Mouse (Mus musculus): ENCODE data around the gene Retreg2.

The Retreg2 gene

DNA sequence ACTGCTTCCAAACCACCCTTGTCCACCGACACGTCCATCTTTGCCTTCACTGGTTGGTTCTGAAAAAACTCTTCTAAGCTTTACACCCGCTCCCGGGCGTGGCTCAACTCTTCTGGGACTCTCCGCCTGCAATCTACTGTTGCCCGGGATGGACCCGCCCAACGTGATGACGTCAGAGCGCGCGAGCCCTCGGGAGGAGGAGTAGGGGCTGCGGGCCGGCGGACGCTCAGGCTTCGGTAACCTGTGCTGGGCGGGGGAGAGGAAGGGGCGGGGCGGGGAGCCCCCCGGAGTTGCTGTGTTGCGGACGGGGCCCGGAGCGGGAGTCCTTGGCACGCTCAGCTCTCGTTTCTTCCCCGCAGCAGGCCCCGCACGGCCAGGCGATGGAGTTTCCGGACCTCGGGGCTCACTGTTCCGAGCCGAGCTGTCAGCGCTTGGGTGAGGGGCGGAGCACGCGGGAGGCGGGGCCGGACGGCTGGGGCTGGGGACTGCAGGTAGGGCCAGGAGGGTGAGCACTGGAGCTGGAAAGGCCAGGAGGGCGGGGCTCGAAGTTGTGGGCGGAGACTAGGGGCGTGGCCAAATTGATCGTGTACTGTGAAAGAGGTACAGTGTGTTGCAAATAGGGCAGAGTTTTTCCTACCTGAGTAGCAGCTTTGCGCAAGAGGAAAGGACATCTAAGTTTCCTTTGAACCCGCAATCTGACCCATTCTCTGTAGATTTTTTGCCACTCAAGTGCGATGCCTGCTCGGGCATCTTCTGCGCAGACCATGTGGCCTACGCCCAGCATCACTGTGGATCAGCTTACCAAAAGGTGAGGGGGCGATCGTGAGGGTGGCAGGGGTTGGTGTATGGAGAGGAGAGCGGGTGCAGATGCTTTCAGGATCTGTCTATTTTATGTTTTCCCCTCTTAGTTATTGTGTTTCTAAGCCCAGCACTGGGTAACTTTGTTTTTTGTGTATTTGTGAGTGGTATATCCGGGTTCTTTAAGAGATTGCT lies 26.2 kb downstream of the Retreg2 start, which contains the start of gene Zfand2b:
Zfand2b (plus strand) TSS at position 175 of the 993 bp plus-strand sequence.
- DNase-seq: peak; percentile 98 to 99

DNA sequence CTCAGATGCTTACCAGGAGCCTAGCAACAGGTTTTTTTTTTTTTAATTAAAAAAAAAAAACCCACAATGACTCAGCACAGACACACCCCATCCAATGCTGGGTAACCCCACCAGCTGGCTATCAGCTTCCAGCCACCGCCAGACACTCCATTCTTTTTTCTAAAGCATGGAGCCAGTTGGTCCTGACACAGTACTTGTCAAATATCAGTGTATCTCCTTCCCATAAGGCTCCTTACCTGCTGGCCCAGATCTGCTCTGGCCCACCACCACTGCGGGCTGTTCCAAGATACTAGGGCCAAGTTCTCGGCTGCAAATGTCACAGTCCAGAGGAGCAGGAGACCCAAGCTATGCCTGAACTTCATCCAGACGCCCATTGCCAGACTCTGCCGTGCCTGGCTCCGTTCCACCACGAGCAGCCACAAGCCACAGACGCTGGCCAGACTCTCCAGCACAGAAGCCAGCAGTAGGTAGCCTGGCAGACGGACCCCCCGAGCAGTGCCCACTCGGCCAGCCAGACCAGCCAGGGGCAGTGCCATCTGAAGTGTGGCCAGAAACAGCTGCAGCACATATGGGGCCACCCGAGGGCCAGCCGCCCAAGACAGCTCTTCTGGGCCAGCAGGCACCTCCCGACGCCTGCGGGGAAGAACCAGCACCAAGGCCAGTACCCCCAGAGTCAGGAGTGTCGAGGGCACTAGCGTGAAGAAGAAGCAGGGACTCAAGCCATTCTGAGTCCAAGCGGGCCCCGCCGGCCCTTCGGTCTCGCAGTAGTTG lies 36.9 kb downstream of the Retreg2 start:
- peak; percentile 58 to 63 for DNase-seq

DNA sequence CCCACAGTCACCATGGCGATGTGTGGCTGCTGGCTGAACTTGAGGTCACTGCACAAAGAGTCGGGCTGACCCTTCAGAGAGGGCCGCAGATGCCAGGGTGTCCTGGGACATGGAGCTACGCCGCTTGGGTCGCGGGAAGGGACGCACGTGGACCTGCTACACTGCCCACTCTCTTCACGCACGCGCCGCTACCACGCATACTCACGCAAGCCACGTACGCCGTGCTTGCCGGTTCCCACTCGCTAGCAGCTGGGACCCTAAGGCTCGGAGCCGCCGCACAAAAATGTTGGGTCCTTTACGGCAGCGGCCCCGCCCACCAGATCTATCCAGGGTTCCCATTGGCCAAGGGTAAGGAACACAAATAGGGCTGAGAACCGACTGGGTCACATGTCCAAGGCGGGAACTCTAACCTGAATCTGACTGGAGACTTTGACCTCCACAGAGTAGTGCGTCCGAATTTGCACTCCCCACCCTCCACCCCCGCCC lies 37.6 kb downstream of the Retreg2 start, which contains the start of gene Abcb6:
Abcb6 (minus strand) TSS at position 288 of the 486 bp plus-strand sequence.
- DNase-seq: peak; percentile 92 to 94

DNA sequence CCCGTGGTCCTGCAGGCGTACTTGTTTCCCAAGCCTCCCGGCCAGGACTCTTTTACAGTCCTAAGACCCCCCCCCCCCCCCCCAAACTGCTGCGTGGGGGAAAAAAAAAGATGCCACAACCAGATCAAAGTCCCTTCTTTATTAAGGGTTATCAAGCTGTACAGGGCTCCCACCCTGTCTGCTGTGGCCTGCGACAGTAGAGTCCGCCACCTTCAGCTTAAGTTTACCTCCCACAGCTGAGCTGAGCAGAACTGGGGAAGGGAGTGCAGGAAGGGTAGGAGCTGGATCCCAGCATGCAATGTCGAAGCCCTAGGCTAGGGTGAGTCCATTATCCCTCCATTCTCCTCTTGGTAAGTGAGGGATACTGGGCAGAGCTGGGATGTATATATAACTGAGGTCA lies 38.2 kb downstream of the Retreg2 start:
- no peak for DNase-seq

DNA sequence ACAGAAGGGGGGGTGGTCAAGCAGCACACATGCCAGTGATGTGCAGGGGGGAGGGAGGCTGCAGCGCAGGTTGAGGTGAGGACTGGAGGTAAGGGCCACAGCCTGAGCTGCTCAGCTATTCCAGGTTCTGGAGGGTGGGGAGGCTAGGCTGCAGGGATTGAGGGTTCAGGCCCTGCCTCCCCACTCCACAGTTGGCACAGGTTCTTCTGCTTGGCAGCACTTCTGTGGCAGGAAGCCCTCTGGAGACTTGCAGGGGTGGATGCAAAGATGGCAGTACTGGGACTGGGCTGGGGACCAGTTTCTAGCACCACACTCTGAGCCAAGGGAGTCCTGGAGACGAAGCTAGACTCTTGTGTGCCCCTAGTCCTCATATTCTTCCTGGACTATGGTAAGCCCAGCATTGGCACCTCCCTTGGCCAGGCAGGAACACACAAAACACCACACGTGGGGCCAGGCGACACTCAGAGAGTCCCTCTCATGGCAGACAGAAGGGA lies 38.8 kb downstream of the Retreg2 start:
- DNase-seq: no peak

DNA sequence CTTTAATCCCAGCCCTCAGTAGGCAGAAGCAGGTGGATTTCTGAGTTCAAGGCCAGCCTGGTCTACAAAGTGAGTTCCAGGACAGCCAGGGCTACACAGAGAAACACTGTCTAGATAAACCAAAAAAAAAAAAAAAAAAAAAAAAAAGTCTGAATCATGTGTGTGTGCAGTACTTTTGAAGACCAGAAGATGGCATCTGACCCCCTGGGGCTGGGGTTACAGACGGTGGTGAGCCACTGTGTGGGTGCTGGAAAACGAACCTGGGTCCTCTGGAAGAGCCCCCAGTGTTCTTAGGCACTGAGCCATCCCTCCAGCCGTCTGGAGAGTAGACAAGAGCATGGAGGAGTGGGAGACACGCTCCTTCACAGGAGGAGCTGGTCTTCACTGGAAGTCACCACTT lies 39.6 kb downstream of the Retreg2 start:
- no peak for DNase-seq

DNA sequence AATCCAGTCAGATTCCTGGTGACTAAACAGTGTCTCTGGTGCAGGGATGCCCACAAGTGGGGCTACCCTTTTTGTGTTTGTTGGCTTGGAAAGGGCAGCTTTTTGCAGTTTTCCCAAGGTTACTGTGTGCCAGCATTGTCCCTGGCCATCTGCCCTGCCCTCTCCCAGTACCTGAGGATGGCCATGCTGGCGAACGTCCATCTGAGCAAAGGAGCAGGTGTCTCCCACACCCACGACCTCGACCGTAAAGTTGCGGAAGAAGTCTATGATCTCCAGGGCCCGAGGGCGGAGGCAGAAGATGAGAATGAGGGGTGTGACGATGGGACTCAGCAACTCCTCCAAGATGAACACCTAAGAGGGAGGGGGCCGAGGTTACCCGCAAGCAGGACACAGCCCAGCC lies 42.9 kb downstream of the Retreg2 start:
- no peak for DNase-seq

DNA sequence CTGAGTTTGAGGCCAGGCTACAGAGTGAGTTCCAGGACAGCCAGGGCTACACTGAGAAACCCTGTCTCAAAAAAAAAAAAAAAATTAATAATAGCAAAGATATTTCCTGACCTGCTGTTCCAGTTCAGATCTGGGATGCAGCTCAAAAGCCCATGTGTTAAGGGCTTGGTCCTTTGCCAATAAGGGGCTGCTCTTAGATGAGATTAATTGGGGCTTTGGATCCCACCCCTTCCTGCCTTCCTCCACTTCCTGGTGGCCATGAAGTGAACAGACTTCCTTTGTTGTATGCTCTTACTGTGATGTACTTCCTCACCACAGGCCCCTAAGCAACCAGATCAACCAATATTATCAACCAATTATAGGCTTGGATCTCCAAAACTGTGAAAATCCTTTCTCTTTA lies 44.5 kb downstream of the Retreg2 start:
- DNase-seq: no peak

DNA sequence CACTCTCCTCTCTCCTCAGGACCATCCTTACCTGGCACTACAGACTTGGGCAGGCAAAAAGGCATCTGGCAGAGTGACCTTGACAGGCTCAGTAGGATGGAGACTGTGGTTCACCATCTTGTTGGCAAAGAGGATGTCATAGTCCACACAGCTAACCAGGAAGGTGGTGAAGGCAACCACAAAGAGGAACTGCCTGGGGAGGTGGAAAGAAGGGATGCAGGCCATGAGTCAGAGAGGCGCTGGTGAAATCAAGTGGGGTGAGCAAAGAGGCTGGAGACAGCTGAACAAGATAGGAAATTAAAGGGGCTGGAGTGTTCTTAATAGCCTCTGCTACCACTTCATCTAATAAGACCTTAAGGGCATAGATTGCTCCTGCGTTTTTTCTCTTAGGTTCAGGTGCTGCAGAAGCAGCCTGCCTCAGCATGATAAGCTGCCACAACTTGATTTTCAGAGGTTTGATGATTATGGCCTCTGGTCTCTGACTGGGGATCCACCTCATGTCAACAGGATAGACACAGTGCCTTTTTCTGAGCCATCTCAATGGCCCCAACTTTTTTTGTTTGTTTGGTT lies 45.4 kb downstream of the Retreg2 start:
- DNase-seq: no peak

DNA sequence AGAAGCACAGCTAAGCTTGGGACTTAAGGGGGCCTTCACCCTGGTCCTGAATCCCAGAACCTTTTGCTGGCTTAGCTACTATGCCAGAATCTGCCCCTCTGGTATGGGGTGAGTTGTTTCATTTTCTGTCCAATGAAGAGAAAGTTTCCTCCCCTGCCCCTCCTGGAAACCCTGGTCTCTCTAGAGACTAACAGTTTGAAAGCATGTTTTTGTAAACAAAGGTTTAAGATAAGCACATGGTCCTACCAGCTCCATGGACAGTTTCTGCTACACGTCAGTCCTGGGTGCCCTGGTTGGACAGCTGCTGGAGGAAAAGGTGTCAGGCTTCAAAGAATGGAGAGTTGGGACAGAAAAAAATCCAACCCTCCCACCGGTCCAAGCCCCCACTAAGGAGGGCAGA lies 48.0 kb downstream of the Retreg2 start:
- DNase-seq: no peak

DNA sequence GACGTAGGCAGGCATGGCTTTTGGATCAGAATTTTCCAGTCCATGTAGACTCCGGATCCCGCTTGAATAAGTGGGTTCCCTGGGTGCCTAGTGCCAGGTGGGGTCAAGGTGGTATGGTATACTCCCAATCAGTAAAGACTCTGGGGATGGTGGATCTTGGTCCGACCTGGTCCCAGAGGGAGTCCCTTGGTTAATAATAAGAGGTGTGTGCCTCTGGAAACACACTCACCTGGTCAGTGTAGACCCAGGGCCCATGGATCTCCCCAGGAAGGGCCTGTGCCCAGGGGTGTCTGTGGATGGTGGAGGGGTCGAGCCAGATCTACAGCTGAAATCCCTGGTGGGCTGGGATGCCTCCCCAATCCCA lies 48.7 kb downstream of the Retreg2 start:
- no peak for DNase-seq

DNA sequence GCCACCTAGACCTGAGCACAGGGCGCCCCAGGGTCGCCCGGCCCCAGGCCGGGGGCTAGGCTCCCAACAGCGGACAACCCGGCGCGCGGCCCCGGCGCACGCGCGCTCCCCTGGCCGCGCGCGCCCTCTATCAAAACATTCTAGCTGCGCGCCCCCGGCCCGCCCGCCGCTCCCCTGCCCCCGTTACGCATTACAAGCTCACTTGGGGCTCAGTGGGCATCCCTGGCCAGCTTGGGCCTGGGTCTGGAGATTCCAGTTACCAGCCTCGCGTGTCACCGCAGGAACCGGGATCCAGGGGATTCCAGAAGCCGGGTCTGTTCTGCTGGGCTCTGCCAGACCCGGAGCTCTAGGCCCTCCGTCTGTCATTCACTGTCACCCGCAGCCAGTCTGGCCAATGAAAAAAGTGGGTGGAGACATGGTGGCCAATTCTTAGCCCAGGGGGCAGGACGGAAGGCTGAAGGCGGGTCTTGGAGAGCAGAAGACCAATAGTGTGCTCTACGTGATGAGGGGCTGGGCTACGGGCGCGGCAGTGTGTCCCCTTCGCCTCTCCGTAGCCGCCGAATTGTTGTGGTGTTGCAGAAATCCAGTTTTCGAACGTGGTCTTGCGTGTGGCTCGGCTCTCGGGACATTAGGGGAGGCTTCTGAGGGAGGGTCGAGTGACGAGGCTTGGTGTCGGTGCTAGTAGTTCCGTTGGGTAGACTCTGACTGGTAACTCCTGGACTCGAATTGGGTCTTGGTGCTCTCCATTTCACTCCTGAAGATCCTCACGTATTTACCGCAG lies 49.2 kb downstream of the Retreg2 start, which contains the start of the genes Ankzf1 and Atg9a:
Ankzf1 (plus strand) TSS at position 530 of the 781 bp plus-strand sequence.
Atg9a (minus strand) TSS at position 575 of the 781 bp plus-strand sequence.
- DNase-seq: peak; percentile 97 to 99

DNA sequence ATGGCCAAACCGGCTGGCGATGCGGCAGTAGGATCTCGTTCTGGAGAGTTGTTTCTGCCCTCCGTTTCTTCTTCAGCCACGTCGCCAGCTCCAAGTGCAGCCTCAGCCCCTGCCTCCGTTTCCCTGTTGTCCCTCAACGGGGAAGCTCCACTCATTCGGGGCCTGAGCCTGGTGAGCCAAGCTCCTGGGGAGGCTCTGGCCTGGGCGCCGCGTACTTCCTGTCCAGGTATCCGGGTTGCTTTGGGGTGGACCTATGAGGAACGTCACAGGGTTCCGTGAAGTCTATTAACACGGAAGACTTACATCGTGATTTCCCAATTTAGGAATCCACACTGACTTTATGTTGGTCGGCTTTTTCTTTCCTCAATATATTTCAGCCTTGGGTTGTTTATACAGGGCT lies 49.9 kb downstream of the Retreg2 start:
- DNase-seq: peak; percentile 61 to 66
